8 mouse cellular contexts compared by ENCODE assay signal in the genomic region with DNA sequence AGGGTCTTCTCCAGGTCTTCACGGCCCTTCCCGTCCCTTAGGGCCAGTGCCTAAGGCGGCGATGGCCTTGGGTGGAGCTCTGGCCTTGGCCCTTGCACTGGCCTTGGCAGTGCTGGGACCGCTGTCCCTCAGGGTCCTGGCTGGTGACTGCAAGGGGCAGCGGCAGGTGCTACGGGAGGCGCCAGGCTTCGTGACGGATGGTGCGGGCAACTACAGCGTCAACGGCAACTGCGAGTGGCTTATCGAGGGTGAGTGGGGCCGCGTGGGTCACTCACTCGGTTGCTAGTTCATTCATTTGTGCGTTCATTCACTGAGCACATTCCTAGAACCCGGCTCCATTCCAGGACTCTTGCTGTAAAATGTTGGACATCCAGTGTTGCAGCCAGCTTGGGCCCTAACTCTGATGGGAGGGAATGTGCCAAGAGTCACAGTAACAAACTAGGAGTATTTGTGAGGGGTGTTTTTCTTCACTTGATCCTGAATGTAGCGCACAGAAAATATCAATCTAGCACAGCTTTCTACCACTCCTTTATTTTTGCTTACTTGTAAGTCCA. TPM values are rescaled to one million over a fixed set of nuclear protein-coding genes. Genes with fewer than 3 reads are reported as not detected.
DNase-seq lines count a peak whose midpoint lies in the region; ATAC-seq and TF ChIP-seq lines count a peak whose summit lies in the region.

No protein-coding gene starts in this region.

- H3K9me3 ChIP-seq in forebrain, embryonic 15.5 days = no peaks in the 10 kb centered on the region
- H3K9me3 ChIP-seq in limb, embryonic 15.5 days = no peaks in the 10 kb centered on the region

- H3K36me3 ChIP-seq in forebrain, embryonic 15.5 days = no peaks in the 10 kb centered on the region
- H3K36me3 ChIP-seq in limb, embryonic 15.5 days = no peaks in the 10 kb centered on the region
- no peaks in the 10 kb centered on the region for H3K36me3 ChIP-seq in small intestine, adult 2 months (ENCODE audit: control insufficient read depth, insufficient read depth, low read length)

- intact Hi-C loops in left cerebral cortex, adult 2 months (cut with DNase I) = no loop called here
- intact Hi-C loops in left cerebral cortex, postnatal 10 days (cut with DNase I) = loop anchor here (5.0 kb wide), 3 partner anchors 35 to 75 kb away; no protein-coding TSS in a partner anchor

- 0 out of 2 replicates have a peak, but pooled peaks have one; percentile 1 for ATAC-seq in forebrain, embryonic 15.5 days (replicated peaks)
- ATAC-seq in limb, embryonic 15.5 days (ENCODE audit: insufficient number of reproducible peaks, low FRiP score, low TSS enrichment, low read depth) = no peak

- TF ChIP-seq CTCF in left cerebral cortex, adult 2 months (IDR thresholded peaks at IDR 0.05) = no peak
- TF ChIP-seq CTCF in bone marrow macrophage, adult 2 months (IDR thresholded peaks at IDR 0.05; ENCODE audit: low read depth, low read length) = no peak
- TF ChIP-seq CTCF in small intestine, adult 2 months (IDR thresholded peaks at IDR 0.05; ENCODE audit: extremely low read depth, insufficient read length, insufficient replicate concordance, low read depth, low read length) = no peak

- peak overlapping the region; percentile 91 for H3K4me2 ChIP-seq in forebrain, embryonic 15.5 days (replicated peaks)
- peak overlapping the region; percentile 98 for H3K4me2 ChIP-seq in limb, embryonic 15.5 days

- DNase-seq in left cerebral cortex, adult 2 months (ENCODE audit: extremely low spot score in 1 of 2, low spot score in 2 of 2) = peak in 1 of 2 experiments; percentile 33
- no peak for DNase-seq in left cerebral cortex, postnatal 10 days (ENCODE audit: extremely low spot score in 1 of 2, low spot score in 2 of 2)
- DNase-seq in layer of hippocampus, adult 11-12 months (ENCODE audit: low spot score) = no peak
- no peak for DNase-seq in ovary, adult 18-20 months (ENCODE audit: low spot score)

- no peak for TF ChIP-seq POLR2A in bone marrow macrophage, adult 2 months (IDR thresholded peaks at IDR 0.05; ENCODE audit: borderline replicate concordance, low read depth, low read length)
- no peak for TF ChIP-seq POLR2A in small intestine, adult 2 months (IDR thresholded peaks at IDR 0.05; ENCODE audit: low read depth, low read length)

- peaks cover 11% of the 10 kb centered on the region for H3K4me1 ChIP-seq in bone marrow macrophage, adult 2 months (ENCODE audit: control insufficient read depth, insufficient read depth, low read length)
- peaks cover 46% of the 10 kb centered on the region for H3K4me1 ChIP-seq in forebrain, embryonic 15.5 days
- H3K4me1 ChIP-seq in limb, embryonic 15.5 days = peaks cover 50% of the 10 kb centered on the region
- peaks cover 18% of the 10 kb centered on the region for H3K4me1 ChIP-seq in small intestine, adult 2 months (ENCODE audit: control insufficient read depth, insufficient read depth, insufficient read length, low read length)

- 12% methylated on average over 21 of the region's 21 CpGs for WGBS in forebrain, embryonic 15.5 days
- 13% methylated on average over 21 of the region's 21 CpGs for WGBS in limb, embryonic 15.5 days
- 33% methylated on average over 21 of the region's 21 CpGs for WGBS in small intestine, adult 2 months

- H3K9ac ChIP-seq in forebrain, embryonic 15.5 days (replicated peaks) = peak overlapping the region; percentile 79
- peak overlapping the region; percentile 76 for H3K9ac ChIP-seq in limb, embryonic 15.5 days

- peak overlapping the region; percentile 92 for H3K27ac ChIP-seq in left cerebral cortex, adult 2 months
- H3K27ac ChIP-seq in bone marrow macrophage, adult 2 months (ENCODE audit: insufficient read depth, low read depth, low read length) = no peak overlapping the region
- peak overlapping the region; percentile 88 for H3K27ac ChIP-seq in forebrain, embryonic 15.5 days (replicated peaks)
- peak overlapping the region; percentile 91 for H3K27ac ChIP-seq in limb, embryonic 15.5 days
- H3K27ac ChIP-seq in small intestine, adult 2 months (ENCODE audit: insufficient read depth, low read depth, low read length) = no peak overlapping the region

- peak overlapping the region; percentile 95 for H3K4me3 ChIP-seq in left cerebral cortex, adult 2 months
- H3K4me3 ChIP-seq in bone marrow macrophage, adult 2 months (ENCODE audit: insufficient read depth, low read length) = peak overlapping the region; percentile 77
- peak overlapping the region; percentile 73 for H3K4me3 ChIP-seq in forebrain, embryonic 15.5 days
- H3K4me3 ChIP-seq in limb, embryonic 15.5 days = peak overlapping the region; percentile 68
- H3K4me3 ChIP-seq in small intestine, adult 2 months (ENCODE audit: low read depth, low read length) = peak overlapping the region; percentile 75

- H3K27me3 ChIP-seq in forebrain, embryonic 15.5 days = peaks cover 27% of the 10 kb centered on the region
- H3K27me3 ChIP-seq in limb, embryonic 15.5 days = peaks cover 34% of the 10 kb centered on the region
- H3K27me3 ChIP-seq in small intestine, adult 2 months (ENCODE audit: control insufficient read depth, insufficient read depth, low read length) = peaks cover 30% of the 10 kb centered on the region

RNA-seq across cellular contexts. Expression of gene Megf8, which starts 0.6 kb away (rescaled TPM):
- total RNA-seq in left cerebral cortex, adult 2 months (2021) = 100 to 1,000 TPM; 110 to 115 TPM
- total RNA-seq in left cerebral cortex, postnatal 10 days (2021) = 10 to 100 TPM; 90.4 to 91.8 TPM
- polyA plus RNA-seq in bone marrow macrophage, adult 2 months (2012; ENCODE audit: insufficient read depth, insufficient read length, missing spikeins) = 13.2 and 13.8 TPM in 2 replicates
- 22.3 and 23.3 TPM in 2 replicates for polyA plus RNA-seq in forebrain, embryonic 15.5 days (2015; fragmentation: Nextera tagmentation; extraction: Ambion mirVana)
- polyA plus RNA-seq in limb, embryonic 15.5 days (2015; fragmentation: Nextera tagmentation; extraction: Ambion mirVana) = 14.2 and 14.3 TPM in 2 replicates
- 13.3 and 21.2 TPM in 2 replicates for polyA plus RNA-seq in small intestine, adult 2 months (2012; rRNA removed)

RNA-seq across cellular contexts. Expression of gene Tmem145, which starts 11.6 kb away (rescaled TPM):
- total RNA-seq in left cerebral cortex, adult 2 months (2021) = 10 to 100 TPM; 51.8 to 59.3 TPM
- total RNA-seq in left cerebral cortex, postnatal 10 days (2021) = 10 to 100 TPM; 89.2 to 91.0 TPM
- polyA plus RNA-seq in bone marrow macrophage, adult 2 months (2012; ENCODE audit: insufficient read depth, insufficient read length, missing spikeins) = not detected in 2 replicates
- 30.9 and 32.3 TPM in 2 replicates for polyA plus RNA-seq in forebrain, embryonic 15.5 days (2015; fragmentation: Nextera tagmentation; extraction: Ambion mirVana)
- polyA plus RNA-seq in limb, embryonic 15.5 days (2015; fragmentation: Nextera tagmentation; extraction: Ambion mirVana) = 0.50 and 0.61 TPM in 2 replicates
- 0.19 and 0.35 TPM in 2 replicates for polyA plus RNA-seq in small intestine, adult 2 months (2012; rRNA removed)

RNA-seq across cellular contexts. Expression of gene Prr19, which starts 16.3 kb away (rescaled TPM):
- under 1 TPM in 1 of 2 experiments, not detected in 1; 0.27 TPM for total RNA-seq in left cerebral cortex, adult 2 months (2021)
- under 1 TPM in 1 of 2 experiments, not detected in 1; 0.28 TPM for total RNA-seq in left cerebral cortex, postnatal 10 days (2021)
- polyA plus RNA-seq in bone marrow macrophage, adult 2 months (2012; ENCODE audit: insufficient read depth, insufficient read length, missing spikeins) = not detected in 2 replicates
- polyA plus RNA-seq in forebrain, embryonic 15.5 days (2015; fragmentation: Nextera tagmentation; extraction: Ambion mirVana) = 1.6 and 2.1 TPM in 2 replicates
- polyA plus RNA-seq in limb, embryonic 15.5 days (2015; fragmentation: Nextera tagmentation; extraction: Ambion mirVana) = 0.32 and 0.40 TPM in 2 replicates
- 0.15 TPM in 1 of 2 replicates, not detected in the other for polyA plus RNA-seq in small intestine, adult 2 months (2012; rRNA removed)

RNA-seq across cellular contexts. Expression of gene Pafah1b3, which starts 19.7 kb away (rescaled TPM):
- total RNA-seq in left cerebral cortex, adult 2 months (2021) = 10 to 100 TPM; 27.9 to 34.2 TPM
- total RNA-seq in left cerebral cortex, postnatal 10 days (2021) = 10 to 100 TPM; 64.1 to 67.5 TPM
- 35.5 and 38.0 TPM in 2 replicates for polyA plus RNA-seq in bone marrow macrophage, adult 2 months (2012; ENCODE audit: insufficient read depth, insufficient read length, missing spikeins)
- polyA plus RNA-seq in forebrain, embryonic 15.5 days (2015; fragmentation: Nextera tagmentation; extraction: Ambion mirVana) = 521 and 550 TPM in 2 replicates
- 176 and 198 TPM in 2 replicates for polyA plus RNA-seq in limb, embryonic 15.5 days (2015; fragmentation: Nextera tagmentation; extraction: Ambion mirVana)
- 87.2 and 184 TPM in 2 replicates for polyA plus RNA-seq in small intestine, adult 2 months (2012; rRNA removed)

RNA-seq across cellular contexts. Expression of gene Cic, which starts 50.0 kb away (rescaled TPM):
- total RNA-seq in left cerebral cortex, adult 2 months (2021) = 100 to 1,000 TPM; 215 to 228 TPM
- total RNA-seq in left cerebral cortex, postnatal 10 days (2021) = 100 to 1,000 TPM; 244 to 271 TPM
- polyA plus RNA-seq in bone marrow macrophage, adult 2 months (2012; ENCODE audit: insufficient read depth, insufficient read length, missing spikeins) = 251 and 272 TPM in 2 replicates
- 53.2 and 54.4 TPM in 2 replicates for polyA plus RNA-seq in forebrain, embryonic 15.5 days (2015; fragmentation: Nextera tagmentation; extraction: Ambion mirVana)
- polyA plus RNA-seq in limb, embryonic 15.5 days (2015; fragmentation: Nextera tagmentation; extraction: Ambion mirVana) = 40.3 and 42.5 TPM in 2 replicates
- 35.6 and 65.6 TPM in 2 replicates for polyA plus RNA-seq in small intestine, adult 2 months (2012; rRNA removed)

Comparison
In these comparisons a context has a peak if more than half of its experiments do, and no peak if none do; other contexts are left out.
1. H3K27ac ChIP-seq: peak in left cerebral cortex, adult 2 months (single experiment), forebrain, embryonic 15.5 days (single experiment) and limb, embryonic 15.5 days (single experiment); none in bone marrow macrophage, adult 2 months (single experiment) and small intestine, adult 2 months (single experiment).
2. RNA of gene Tmem145, which starts 11.6 kb away (polyA plus RNA-seq): 30.9 to 32.3 TPM in forebrain, embryonic 15.5 days; 0.50 to 0.61 TPM in limb, embryonic 15.5 days, 0.19 to 0.35 TPM in small intestine, adult 2 months and not detected in bone marrow macrophage, adult 2 months; every median in the first group is over 10 times any median in the second.
3. Peak in every context shown above with its lines, with median percentiles within 50 percentile points of each other: H3K4me3 ChIP-seq.